Mouse (Mus musculus) G1E (cell line): ENCODE measurements around the gene Lrguk.

Experiments
- CTCF ChIP-seq: IDR thresholded peaks from 2 replicates; pipeline ENCODE4 v1.5.1; 2012; ENCODE audit warnings: low read depth, low read length, inconsistent platforms, mixed read lengths
- GATA1 ChIP-seq: IDR thresholded peaks from 2 replicates; pipeline ENCODE4 v1.6.1; 2012; ENCODE audit warnings: borderline replicate concordance, low read length, inconsistent platforms, mixed read lengths
- GATA2 ChIP-seq: IDR thresholded peaks from 2 replicates; pipeline ENCODE4 v1.6.1; 2012; ENCODE audit warnings: low read depth, low read length, inconsistent platforms, borderline replicate concordance
- POLR2AphosphoS5 ChIP-seq: IDR thresholded peaks from 2 replicates; pipeline ENCODE4 v1.6.1; 2012; ENCODE audit warnings: low read depth, low read length, inconsistent platforms; ENCODE audit not compliant: insufficient replicate concordance
- TAL1 ChIP-seq: conservative IDR thresholded peaks from 2 replicates; pipeline ENCODE4 v1.6.1; 2012; ENCODE audit warnings: low read depth, low read length, inconsistent platforms, mixed read lengths

GRCm38 (mm10) chr6:34149066-34149465 is 119.8 kb downstream of the Lrguk start:
- TF ChIP-seq CTCF (no peak), TAL1 (no peak), POLR2AphosphoS5 (no peak), GATA1 (no peak), GATA2 (no peak)
